Mouse (Mus musculus) mesoderm, embryonic 11.5 days (tissue): ENCODE measurements around the gene Ttyh2.
"Not testable (repeated sequence)": the region's sequence is repeated elsewhere in the genome, so short reads cannot be mapped to it uniquely, and the experiment has no call there.

Experiments
- DNase-seq: peaks from one replicate; pipeline ENCODE4 v3.0.0-alpha.2; 2012; ENCODE audit warnings: low read depth, low spot score

The Ttyh2 gene

GRCm38 (mm10) chr11:114662161-114662560 lies 13.1 kb upstream of the Ttyh2 start:
- DNase-seq, result no peak

GRCm38 (mm10) chr11:114662746-114663362 lies 12.4 kb upstream of the Ttyh2 start:
- DNase-seq, result peak; percentile 62

DNA sequence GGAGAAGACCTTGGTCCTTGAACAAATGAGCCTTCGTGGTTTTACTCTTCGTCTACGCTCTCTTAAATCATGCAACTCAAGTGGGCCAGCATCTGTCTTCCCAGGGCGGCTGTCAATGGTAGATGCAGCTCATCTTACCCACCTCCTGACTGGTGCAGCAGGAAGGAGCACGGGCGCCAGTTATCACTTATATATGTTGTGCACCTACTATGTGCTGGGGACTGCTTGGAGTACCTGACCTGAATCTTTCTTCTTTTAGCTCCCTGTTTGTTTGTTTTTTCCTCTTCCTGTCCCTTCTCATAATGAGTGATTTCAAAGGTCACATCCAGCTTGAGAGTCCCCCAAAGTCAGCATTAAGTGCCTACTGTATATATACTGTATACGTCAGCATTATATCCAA lies 11.1 kb upstream of the Ttyh2 start:
- no peak for DNase-seq

DNA sequence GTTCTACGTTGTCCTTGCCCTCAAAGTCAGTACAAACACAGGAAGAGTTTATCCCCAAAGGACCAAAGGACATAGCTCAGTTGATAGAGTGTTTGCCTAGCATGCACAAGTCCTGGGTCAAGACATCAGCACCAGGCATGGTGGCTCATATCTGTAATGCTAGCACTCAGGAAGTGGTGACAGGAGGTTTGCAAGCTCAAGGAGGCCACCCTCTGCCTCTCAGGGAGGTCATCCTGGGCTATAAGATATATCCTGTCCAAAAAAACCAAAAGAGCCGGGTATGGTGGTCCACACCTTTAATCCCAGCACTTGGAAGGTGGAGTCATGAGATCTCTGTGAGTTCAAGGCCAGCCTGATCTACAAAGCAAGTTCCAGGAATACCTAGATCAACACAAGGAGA lies 9.8 kb upstream of the Ttyh2 start:
- no peak for DNase-seq

DNA sequence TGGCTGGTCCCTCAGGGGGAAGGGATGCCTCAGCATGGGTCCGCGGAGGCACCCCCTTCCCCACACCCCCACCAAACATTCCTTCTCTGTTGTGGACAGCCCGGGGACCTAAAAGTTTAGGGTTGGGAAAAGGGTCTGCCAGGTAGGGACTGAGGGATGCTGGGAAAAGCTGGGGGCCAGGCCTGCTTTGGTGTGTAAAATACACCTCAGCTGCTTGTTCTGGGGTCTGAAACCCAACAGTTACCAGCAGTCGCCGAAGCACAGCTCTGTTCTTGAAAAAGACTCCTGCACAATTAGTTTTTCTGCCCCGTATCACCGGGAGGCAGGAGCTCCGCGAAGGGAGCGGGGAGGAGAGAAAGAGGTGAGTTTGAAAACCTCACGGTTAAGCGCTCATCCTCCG lies 8.4 kb upstream of the Ttyh2 start:
- no peak for DNase-seq

DNA sequence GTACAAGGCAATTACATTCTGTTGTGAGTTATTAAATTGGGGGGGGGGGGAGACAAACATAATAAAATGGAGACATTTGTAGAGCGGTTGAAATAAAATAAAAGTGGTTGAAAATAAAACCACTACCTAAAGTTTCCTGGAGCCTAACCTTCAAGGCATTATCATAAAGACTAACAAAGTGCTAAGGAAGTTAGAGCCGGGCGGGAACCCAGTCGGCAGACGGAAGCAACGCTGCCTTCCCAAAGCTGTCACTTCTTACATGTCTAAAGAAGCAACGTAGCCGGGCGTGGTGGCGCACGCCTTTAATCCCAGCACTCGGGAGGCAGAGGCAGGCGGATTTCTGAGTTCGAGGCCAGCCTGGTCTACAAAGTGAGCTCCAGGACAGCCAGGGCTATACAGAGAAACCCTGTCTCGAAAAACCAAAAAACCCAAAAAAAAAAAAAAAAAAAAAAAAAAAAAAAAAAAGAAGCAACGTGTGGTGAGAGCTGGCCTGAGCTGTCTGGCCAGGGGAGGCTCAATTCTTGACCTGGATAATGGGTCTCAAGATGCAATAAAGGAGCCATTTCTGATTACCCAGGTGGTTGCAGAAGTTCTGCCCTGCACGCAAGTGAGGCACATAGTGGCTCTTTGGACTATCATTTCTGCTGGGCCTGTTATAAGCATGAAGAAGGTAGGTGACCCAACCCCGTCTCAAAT lies 7.8 kb upstream of the Ttyh2 start:
- DNase-seq, result no peak

GRCm38 (mm10) chr11:114667932-114668285 lies 7.3 kb upstream of the Ttyh2 start:
- not testable (repeated sequence) for DNase-seq

DNA sequence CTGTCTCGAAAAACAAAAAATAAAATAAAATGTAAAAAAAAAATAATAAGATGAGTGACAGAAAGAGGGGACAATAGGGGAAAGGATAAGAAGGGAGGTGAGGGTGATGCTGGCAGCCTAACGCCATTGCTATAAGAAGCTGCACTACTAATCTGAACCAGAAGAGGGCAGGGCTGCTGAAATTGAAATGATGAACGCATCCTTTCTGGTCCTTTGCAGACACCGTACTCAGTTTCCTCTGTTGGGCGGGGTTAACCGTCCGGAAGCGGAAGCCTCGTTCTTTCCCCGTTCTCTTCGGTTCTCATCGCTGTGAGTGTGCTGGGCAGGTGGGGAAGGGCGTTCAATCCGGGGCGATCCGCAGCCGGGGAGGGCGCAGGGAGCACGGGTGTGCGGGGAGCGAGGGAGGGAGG lies 6.9 kb upstream of the Ttyh2 start, which contains the start of gene Rpl38:
Gene Rpl38, plus strand, starts transcription at position 224 of the 410 bp plus-strand sequence.
- peak; percentile 98 for DNase-seq

DNA sequence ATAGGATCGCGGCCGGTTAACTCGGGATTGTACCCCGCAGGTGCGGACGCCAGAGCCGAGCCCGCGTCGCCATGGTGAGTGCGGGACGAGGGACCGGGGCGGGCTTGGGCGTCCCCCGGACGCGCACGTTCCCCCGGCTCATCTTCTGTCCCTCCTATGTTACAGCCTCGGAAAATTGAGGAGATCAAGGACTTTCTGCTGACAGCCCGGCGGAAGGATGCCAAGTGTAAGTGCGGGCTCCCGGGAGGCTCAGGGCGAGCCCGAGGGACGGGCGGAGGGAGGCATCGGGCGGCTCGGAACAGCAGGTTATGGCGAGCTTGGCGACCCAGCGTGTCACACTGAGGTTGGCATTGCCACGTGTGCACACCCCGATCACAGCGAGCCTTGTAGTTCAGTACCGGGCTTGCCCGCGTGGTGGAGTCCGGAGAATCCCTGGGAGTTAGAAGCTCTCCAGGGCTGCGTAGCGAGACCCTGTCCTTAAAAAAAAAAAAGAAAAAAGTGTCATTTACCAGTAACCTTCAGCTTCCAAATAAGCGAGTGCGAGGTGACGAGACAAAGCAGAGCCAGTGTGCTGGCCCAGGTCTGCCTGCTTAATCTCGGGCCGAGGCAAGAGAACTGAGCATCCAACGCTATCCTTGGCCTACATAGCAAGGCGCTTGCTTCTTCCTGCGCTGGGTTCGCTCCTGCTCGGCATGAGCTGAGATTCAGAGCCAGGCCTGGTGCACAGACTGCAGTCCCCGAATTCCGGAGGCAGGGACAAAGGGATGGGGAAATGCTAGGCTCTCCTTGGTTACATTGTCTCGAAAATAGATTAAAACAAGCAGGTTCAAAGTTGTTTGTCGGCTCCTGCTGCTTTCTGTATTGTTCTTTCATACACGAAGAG lies 6.2 kb upstream of the Ttyh2 start:
- peak; percentile 88 for DNase-seq

- no peak for DNase-seq
These were observed 5.5 kb upstream of the Ttyh2 start for GRCm38 (mm10) chr11:114669651-114670168.

DNA sequence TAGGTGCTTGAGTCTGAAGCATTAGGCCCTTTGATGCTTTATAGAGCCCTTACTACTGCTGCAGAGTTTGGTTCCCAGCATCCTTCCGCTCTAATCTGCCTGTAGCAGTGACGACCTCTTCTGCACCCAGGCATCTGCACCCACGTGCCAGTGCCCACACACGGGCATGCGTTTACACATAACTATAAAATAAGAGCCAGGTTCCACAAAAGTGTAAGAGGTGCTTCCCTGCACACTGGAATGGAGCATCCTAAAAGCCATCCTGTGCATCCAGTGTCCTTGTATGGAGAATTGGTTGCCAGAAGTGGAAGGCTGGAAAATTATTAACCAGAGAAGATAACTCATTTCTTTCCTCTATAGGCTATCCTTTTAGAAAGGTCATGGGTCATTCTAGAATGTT lies 4.1 kb upstream of the Ttyh2 start:
- DNase-seq, result no peak

DNA sequence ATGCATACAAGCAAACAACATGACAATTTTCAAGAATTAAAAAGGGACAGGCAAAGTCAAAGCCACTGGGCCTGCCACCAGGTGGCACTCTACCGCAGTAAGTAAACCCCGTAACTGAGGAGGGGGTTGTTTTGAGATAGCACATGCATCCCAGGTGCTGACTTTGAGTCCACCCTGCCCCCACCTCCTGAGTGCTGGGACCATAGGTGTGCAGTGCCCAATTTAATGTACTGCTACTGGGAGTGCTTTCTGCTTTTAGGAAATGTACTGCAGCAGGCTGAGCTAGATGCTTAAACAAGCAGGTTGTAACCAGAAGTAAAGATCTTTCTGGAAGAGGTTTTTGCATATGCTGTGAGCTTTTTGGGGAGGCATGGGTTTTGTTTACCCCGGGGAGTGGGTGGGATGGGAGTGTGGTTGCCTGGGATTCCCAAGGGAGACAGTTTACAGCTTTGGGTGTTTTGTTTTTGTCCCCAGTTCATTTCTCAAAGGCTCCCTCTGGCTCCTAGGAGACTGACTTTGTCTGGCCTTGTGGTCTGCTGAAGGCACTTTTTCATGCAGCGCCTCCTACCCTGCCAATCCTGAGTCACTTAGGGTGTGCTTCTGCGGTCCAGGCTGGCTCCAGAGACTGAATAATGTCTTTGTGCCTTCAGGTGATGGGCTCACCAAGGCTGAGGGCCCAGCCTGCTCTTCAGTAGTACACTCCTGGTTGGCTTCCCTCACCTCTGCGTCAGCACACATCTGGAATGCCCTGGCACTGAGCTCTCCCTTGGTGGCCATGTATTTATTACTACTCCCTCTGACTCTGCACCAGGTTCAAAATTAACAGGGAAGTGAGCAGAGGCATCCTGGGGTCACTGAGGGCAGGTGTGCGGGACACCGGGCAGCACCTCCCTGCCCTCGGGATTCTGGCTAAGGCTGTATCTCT lies 2.2 kb upstream of the Ttyh2 start:
- DNase-seq, result peak; percentile 68

- no peak for DNase-seq
These were observed 1.5 kb upstream of the Ttyh2 start for GRCm38 (mm10) chr11:114673719-114674050.

DNA sequence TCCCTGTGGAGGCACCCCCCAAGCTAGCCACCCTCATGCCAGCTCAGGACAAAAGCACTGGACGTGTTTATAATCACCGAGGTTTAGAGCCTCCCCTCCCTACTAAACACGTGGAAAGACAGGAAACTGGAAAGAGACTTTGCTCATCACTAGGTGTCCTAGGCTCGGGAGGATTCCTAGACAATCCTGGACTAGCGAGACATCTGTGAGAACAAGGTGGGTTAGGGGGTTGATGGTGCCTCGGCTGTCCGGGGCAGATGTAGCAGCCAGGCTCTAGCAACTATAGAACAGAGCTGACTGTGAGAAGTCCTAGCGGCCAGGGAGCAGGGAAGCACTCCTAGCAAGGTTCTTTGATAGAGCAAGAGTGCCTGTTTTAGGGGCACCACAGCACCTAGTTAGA lies 1.1 kb upstream of the Ttyh2 start:
- DNase-seq, result no peak

GRCm38 (mm10) chr11:114674796-114675195 lies 435 bp upstream of the Ttyh2 start:
- not testable (repeated sequence) for DNase-seq

- no peak for DNase-seq
These were observed 683 bp downstream of the Ttyh2 start for GRCm38 (mm10) chr11:114675826-114676401.

- no peak for DNase-seq
These were observed 1.2 kb downstream of the Ttyh2 start for GRCm38 (mm10) chr11:114676431-114676830.

DNA sequence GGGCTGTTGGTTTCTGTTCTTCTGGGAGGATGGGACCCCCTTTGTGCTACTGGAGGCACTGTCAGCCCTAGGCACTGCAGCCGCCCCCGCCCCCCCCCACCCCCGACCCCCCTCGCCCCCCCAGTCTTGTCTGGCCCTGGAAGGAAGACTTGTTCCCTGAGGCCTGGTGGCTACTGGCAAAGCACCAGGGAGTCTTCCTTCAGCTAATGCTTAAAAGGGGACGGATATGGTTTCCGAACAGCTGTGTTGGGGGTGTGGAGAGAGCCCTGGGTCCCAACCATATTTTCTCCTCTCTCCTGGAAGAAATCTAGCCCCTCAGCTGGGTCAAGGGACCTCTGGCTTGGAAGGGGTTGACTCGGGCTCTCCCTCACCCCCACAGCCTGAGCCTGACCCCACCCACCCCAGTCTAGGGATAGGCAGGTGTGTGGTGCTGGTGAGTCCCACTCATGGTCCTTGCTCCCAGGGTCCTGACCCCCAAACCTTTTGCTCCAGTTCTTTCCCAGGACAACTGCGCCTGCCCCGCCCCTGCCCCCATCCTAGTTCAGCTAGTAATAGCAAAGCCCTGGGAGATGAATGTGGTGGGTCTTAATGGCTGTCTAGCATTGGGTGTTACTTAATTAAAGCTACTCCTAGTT lies 1.8 kb downstream of the Ttyh2 start:
- DNase-seq, result no peak

DNA sequence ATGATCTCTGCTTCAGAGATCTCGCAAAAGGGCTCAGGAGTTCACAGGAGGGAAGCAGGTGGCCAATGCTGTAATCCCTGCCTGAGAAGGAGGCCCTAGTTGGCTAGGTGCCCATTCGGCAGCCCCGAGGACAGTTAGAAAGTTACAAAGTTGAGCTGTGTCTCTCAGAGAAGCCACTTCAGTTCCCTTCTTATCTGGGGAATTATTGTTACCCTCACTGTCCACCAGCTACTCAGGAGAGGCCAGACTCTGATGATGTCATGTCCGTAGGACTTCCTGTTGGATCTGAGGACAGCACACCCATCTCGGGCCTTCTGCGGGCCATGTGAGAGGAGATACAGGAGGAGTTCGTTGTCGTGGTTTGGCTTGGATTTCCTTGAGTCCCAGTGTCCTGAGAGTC lies 4.4 kb downstream of the Ttyh2 start:
- no peak for DNase-seq

GRCm38 (mm10) chr11:114680291-114680690 lies 5.1 kb downstream of the Ttyh2 start:
- no peak for DNase-seq
